Mouse (Mus musculus) spleen, postnatal 36 days (tissue): ENCODE measurements around the gene A730071L15Rik.

ENCODE experiments used
- DNase-seq, 2 experiments: peaks; one replicate each; pipeline ENCODE4 v3.0.0; 2022; ENCODE audit warnings: low spot score in 2 of 2, mixed read lengths in 1 of 2

A730071L15Rik gene

DNA sequence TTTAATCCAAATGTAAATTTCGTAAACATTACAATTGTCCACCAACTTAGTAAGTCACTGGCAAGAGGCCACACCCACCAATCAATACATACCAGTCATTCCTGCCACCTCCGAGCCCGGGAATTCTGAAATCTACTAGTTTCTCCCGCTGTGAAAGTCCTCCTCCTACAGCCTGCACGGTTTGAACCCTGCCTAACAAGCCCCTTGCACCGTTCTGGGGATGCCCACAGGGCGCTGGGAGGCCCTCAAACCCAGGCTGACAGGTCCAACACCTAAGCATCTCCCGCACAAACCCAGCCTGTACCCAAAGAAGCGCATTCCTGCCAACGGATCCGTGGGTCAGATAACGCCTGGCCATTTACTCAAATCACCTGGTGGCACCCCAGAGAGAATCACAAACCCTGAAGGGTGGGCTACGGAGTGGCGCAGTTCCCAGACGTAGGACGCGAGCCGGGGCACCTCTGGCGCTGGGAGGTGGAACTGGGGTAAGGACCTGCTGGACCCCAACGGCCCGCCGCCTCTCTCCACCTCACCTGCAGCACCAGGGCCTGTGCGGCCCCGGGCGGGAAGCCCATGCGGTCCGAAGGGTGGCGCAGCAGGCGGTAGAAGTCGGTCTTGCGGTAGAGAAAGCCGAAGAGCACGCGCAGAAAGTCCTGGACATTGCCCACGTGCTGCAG, at the start of gene A730071L15Rik:
Gene A730071L15Rik, plus strand, starts transcription at position 620 of the 677 bp plus-strand sequence.
- no peak for DNase-seq

DNA sequence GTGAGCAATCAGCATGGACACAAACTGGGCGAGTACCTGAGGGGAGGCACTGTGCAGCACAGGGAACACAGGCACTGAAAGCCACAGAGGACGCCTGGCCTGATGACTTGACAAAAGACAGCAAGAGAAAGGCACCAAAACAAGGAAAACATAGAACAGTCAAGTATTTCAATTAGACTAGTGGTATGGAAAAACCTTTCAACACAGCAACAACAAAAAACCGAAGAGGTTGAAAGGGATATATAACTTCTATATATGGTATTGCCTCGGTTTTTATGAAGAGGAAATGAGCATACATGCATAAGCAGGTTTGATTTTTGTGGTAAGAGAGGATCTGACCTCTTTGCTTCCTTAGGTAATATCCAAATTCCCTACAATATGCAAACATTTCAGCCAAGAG, 47.0 kb upstream of the A730071L15Rik start:
- no peak for DNase-seq

DNA sequence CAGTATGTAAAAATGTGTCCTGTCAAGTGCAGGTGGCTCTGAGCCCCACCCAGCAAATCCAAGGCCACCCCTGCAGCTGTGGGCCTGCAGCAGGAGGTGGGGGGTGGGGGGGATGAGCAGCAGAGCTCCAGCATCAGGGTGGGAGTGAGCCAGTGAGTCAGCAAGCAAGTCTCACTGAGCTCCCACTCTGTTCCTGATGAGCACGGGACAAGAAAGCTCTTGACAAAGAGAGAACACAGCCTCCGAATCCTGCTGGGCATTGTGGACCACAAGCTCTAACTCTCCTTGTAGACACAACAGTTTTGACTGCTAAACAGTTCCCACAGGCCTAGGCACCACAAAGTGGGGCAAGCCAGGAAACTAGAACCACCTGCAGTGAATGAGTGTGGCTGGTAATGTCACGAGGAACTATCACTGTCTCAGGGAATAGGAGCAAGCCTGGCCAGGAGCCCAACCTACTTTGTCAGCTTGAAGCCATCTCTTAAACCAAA, 45.6 kb upstream of the A730071L15Rik start:
- DNase-seq: no peak

DNA sequence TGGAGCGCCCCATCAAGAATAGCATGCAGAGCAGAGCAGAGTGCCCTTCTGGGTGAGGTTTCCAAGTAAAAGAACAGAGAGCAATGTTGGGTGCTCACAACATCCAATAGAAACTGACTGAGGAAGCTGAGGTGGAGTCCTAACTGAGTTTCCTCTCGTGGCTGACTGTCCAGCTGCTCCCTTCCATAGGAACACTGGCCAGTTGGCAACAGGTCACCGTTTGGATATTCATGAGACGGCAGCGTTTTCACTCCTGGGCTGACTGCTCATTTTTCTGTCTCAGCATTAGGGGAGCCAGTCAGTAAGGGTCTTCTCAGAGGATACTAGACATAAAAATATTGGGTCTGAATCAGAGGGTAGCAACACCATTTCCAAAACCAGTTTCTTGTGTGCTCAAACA, 43.2 kb upstream of the A730071L15Rik start:
- DNase-seq: no peak

DNA sequence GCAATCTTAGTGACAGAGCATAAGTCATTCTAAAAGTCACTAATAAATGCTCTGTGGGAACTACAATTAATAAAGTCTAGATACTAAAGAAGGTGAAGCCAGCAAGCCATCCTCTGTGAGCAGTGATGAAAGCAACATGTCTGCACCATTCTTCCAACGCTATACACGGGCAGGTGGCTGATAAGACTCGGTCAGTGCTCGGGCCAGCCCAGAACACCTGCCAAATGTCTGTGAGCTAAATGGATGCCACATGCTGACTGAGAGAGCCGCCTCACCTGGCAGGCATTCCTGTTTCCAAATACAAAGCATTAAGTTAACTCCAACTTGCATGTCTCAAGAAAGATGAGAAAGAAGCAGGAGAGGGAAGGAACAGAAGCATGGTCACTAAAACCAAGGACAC, 42.7 kb upstream of the A730071L15Rik start:
- no peak for DNase-seq

DNA sequence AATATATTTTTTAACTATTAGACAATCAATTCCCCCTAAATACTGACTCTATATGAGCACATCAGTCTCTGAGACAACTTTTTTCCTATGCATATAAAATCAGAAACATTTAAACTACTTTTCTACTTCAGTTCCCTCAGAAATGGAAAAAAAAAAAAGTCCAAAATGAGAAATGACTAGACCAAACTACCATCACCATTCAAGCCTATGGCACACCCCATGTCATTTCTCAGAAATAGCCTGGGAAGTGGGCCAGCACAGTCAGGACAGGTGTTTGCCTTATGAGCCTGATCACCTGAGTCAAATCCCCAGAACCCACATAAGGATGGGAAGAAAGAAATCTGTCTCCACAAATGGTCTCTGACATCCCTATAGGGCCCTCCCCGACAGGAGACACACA, 41.3 kb upstream of the A730071L15Rik start:
- DNase-seq: no peak

DNA sequence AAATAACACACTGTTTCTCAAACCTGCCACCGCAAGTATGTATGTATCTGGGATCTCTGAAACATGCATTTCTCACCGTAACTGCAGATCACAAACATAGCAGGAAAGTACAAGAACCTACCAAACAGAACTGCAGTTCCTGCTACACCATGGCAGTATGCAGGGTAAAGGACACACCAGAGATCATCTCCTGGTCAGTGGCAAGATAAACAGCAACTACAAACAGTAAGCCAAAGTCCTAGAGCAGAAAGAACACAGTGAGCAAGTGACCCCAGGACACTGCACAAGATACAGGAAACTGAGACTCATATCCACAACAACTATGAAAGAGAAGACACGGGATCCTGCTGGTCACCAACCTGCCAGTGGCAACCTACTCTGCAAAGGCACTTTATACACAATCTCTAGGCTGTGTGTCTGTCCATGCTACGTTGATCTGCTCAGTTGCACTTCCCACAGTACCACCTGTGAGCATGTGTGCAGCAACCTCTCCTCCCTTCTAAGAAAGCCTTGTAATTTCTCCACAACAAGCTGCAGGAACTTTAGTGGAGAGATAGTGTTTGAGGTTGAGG, 40.0 kb upstream of the A730071L15Rik start:
- no peak for DNase-seq

DNA sequence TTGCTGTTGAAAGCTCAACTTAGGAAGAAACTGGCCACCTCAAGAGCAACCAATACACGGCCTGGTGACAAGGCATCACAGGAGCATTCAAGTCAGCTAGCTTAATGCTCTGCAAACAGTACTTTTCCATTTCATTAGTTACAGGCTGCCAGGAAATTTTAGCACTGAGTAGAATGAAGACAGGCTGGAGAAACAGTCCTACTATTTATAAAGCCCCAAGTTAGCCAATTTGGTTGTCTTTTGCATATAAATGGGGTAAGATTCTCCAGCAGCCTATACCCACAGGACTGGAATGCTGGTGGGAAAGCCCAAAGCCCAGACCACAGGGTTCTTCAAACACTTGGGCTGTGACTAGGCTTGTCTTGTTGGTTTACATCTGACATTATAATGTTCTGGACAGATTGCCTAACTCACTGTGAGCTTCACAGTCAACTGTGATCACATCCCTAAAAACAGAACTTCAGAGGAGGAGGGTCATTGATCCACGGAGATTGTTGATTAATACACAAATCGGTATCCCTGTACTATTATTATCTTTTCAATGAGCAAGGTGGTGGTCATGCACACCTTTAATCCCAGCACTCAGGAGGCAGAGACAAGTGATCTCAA, 39.1 kb upstream of the A730071L15Rik start:
- no peak for DNase-seq

DNA sequence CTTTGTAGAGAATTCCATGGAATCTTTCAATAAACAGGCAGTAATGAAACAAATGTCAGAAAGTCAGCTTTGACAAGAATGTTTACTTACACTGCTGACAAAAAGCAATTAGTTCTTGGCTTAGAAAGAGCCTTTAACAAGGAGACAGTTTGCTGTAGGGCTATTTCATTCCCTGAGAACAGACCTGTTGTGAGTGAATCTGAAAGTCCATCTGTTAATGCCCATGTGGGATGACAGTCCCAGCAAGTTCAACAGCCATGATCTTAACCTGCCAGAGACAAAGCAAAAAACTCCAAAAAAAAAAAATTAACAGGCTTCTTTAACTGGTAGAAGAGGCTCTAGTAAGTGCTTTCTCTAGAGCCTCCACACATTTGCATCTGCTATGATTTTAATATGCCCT, 38.3 kb upstream of the A730071L15Rik start:
- DNase-seq: no peak

DNA sequence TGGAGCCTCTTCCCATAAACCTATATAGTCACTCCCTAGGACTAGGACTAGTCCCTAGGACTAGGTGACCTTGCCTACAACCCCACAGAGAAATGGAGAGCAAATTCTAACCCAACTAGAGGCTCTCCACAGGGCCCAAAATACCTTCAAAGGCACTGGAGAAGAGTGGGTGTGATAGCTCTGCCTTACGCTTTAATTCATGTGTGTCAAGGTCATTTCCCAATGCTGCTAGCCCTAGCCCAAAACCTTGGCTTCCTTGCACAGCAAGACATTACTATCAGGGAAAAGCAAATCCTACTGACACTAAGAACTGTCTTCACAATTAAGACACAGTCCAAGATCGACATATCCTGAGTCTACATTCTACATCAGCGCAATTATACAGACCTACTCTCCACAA, 36.8 kb upstream of the A730071L15Rik start:
- DNase-seq: no peak

DNA sequence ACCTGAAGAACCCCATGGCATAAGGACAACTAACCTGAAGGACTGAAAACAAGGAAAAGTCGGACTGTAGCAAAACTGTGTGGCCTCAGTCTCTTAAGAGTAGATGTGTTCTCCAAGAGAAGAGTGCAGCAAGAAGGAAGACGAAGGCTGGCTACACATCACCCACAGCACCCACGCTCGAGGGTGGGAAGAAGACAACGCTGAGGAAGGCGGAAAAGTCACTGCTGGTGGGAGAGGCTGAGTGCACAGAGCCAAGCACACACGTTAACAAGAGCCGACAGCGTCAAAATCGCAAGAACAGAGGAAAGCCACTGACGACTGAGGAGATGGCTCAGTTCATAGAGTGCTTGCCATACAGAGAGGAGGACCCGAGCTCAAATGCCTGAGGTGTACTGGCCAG, 36.1 kb upstream of the A730071L15Rik start:
- no peak for DNase-seq

DNA sequence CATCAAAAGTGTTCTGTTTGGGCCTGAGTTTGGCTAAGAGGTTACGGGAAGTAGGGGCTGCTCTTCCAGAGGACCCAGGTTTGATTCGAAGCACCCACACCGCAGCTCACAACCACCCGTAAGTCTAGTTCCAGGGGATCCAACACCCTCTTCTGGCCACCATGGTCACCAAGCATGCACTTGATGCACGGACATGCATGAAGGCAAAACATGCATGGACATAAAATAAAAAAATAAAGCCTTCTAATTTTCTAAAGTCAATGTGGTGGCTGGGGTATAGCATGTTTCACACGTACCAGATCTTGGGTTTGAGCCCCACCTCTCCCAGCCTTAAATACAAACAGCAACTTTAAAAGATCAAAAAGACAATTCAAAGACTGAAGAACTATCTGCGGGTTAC, 35.0 kb upstream of the A730071L15Rik start:
- DNase-seq: no peak

DNA sequence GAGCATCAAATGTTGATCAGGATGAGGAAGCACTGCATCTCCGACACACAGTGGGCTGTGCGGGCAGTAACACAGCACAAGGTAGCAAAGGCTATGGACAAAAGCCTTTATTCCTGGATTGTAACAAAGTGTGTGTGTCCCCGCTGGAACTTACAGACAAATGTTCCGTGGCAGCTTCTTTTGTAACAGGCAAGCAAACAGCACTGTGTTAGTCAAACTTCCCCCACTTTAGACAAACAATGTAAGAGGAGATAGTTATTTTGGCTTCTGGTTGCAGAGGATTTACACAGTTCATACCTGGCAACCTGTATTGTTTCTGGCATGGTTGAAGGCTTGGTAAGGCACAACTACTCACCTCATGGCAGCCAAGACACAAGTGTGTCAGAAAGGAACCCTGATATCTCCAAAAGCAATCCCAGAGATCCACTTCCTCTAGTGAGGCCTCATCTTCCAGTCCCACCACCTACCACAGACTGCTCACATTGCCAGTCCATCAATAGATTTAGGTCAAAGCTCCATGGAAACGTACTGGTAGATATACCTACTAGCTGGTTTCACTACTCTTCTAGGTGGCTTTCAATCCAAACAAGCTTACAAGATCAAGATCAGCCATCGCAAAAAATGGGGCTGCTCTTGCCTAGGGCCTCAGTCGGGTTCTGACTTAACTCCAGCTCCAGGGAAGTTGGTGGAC, 34.3 kb upstream of the A730071L15Rik start:
- no peak for DNase-seq

DNA sequence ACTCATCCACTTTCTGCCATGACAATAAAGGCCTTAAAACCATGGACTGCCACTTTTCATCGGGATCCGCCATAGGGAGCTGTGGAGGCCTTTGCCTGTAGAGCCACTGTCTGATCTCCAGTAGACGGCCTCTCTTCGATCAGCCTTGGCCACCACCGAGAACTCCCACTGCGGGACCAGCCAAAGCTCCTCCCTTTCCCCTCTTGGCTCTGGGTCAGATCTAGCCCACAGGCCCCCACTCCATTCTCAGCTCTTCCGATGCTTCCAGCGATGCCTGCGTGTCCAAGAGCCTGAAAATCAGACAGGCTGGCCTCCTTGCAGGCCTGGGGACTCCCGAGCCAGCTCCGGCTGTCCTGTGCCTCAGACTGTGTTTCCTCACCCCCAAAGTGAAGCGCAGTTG, 33.5 kb upstream of the A730071L15Rik start:
- no peak for DNase-seq

DNA sequence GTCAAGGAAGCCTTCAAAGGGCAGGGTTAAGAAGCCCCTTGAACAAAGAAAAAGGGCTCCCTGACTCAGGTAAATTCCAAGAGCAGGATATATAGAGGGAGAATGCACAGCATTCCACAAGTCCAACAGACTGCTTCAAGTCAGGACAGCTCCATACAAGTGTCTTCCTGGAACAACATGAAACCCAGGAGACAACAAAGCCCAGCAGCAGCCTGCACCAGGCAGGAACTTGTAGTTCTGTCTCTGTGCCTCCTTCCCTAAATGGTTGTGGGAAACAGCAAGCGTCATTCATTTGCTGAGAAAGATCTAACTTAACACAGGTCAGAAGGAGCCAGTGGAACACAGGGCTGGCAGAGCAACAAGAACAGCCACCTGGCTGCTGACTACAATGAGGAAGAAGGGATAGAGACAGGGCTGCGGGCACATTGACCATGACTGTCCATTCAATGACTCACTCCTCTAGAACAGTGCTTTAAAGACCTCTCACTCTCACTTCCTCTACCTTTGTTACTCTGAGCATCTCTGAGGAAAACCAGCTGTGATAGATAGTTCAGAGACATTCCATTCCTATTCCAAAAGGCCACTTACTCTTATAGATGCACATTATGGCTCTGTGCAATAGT, 30.7 kb upstream of the A730071L15Rik start:
- peak in 1 of 2 experiments; percentile 33 for DNase-seq

DNA sequence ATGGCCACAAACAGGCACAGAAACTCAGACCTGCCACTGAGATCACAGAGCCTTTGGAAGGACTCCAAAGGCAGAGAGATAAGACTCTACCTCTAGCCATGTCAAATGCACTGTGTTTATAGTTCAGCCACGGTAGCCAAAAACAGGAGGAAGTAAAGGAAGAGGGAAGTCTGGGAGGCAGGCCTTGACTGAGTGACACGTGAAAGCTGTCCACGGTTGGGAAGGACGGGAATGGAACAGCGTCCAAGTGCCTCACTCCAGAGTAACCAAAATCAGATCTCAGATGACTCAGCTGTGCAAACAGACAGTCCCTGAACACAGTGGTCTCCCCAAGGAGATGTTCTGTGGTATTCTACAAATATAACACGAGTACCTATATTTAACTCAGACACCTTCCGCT, 25.1 kb upstream of the A730071L15Rik start:
- DNase-seq: no peak

DNA sequence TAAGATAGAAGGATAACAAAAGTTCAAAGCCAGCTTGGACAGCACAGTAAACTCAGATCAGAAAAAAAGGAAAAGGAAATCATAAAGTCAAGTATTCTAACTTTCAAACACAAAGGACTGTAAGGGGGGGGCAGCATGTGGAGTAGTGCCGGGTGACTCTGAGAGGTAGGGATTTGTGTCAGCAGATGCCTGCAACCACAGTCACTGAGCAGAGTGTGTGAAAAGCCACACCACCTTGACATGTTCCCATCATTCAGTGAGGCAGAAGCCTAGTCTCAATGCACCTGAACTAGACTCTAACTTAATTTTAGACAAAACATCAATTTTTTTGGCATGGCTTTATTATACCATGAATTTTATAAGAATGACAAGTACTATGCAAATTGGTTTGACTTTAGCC, 24.3 kb upstream of the A730071L15Rik start:
- DNase-seq: no peak

DNA sequence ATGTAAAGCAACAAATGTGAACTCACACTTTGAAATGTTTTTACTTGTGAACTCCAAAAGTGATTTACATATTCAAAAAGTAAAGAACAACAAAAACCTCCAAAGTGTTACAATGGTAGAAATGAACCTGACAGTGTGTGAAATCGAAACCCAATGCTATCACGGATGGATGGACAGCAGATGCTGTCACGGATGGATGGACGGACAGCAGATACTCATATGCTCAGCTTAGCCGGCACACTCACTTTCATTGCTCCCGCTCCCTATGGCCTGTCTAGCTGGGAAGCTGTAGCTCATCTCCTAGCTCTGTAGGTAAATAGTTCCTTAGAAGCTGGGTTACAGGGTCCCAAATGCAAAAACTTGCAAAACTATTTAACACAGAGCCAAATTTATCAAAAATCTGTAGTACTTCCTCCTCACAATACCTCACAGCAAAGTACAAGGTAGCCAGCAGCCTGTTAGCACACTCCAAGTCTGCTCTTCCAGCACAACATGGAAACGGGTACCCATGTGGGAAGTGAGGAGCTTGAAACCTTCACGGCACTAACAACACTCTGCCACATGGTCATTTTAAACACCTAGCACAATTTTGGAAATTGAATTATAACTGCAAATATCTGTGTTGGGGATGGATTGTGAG, 21.9 kb upstream of the A730071L15Rik start:
- peak in 1 of 2 experiments; percentile 30 for DNase-seq

DNA sequence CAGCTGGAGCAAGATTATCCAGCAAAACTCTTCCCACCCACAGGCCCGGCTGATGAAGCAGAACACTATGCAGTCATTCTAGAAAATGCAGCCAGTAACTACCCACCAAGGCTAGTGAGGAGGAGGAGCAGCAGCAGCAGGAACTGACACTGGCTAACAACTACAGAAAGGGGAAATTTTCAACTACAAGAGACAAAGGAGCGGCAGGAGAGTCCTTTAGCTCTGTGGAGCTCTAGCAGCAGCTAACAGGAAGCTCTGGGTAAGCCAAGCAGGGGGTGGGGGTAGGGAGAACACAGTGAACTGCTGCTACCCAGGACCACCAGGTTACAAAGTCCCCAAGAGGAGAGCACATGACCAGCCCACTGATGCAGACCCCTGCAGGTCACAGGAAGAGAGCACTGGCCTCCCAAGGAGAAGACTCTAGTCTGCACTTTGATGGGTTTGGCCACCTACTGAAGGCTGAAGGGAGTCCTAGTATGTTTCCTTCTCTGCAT, 21.1 kb upstream of the A730071L15Rik start:
- DNase-seq: peak; percentile 37 to 41

DNA sequence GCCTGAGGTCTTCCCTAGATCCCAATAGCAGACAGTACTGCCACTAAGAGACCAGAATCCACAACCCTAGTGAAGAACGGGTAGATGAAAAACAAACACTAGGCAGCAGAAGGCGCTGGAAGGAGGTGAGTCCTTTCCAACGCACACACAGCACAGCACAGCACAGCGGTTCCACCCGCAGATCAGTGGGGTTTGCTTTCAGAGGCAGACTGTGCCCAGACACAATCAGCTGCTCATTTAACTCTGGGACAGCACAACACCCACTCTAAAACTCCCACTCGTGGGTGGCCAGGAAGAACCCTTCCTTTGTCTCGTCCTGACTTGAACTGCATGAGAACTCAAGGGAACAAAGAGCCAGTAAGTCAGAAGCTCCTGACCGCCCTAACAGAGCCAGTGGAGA, 20.6 kb upstream of the A730071L15Rik start:
- no peak for DNase-seq

DNA sequence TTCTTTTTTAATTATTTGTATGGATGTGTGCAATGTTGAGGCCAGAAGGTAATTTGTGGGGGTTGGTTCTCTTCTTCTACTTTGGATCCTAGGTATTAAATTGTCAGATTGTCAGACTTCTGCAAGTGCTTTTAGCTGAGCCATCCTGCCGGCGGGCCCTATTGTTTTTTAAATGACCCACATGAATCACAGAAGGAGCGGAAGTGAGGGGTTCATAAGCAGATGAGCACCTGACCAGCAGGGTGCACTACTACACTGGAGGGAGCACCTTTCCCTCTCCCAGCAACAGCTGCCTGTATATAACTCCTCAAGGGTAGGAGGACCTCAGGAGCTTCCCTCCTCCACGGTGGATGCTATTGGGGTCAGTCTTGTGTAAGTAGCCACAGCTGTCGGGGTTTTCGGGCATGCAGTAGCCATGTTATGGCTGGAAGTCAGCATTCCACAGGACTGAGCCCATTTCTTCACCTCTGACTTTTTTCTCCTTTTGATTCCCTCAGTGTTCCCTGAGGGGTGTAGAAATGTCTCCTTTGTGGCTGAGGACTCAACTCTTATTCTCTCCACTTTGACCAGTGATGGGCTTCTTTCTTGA, 18.9 kb upstream of the A730071L15Rik start:
- peak in 1 of 2 experiments; percentile 17 for DNase-seq
